Mouse (Mus musculus) hindbrain, embryonic 13.5 days (tissue): ENCODE measurements around the gene Cygb. TPM values are rescaled to one million over a fixed set of nuclear protein-coding genes. Genes with fewer than 3 reads are reported as not detected.
A peak's percentile ranks its signal among the peaks of the same experiment; 100 is the strongest.
"Not testable (repeated sequence)": the region's sequence is repeated elsewhere in the genome, so short reads cannot be mapped to it uniquely, and the experiment has no call there.

Experiments
- ATAC-seq: fragments of 200-750 bp; cut with Nextera tagmentation; 2 replicates; pipeline ENCODE4 v1.8.0; 2017; ENCODE audit warnings: moderate TSS enrichment; ENCODE audit not compliant: low FRiP score
- H3K27ac ChIP-seq: fragments of 300-500 bp; sonication (generic); 2 replicates; pipeline ENCODE4 v1.5.1; 2015; ENCODE audit warnings: inconsistent platforms, mild to moderate bottlenecking, moderate library complexity
- H3K27me3 ChIP-seq: fragments of 300-500 bp; sonication (generic); 2 replicates; pipeline ENCODE4 v1.6.1; 2015; ENCODE audit warnings: mild to moderate bottlenecking, inconsistent platforms
- H3K36me3 ChIP-seq: fragments of 300-500 bp; sonication (generic); 2 replicates; pipeline ENCODE4 v1.6.1; 2015; ENCODE audit warnings: mild to moderate bottlenecking, inconsistent platforms
- H3K4me1 ChIP-seq: fragments of 300-500 bp; sonication (generic); replicated peaks from 2 replicates; pipeline ENCODE4 v1.6.1; 2015; ENCODE audit warnings: inconsistent platforms
- H3K4me2 ChIP-seq: fragments of 300-500 bp; sonication (generic); 2 replicates; pipeline ENCODE4 v1.6.1; 2015; ENCODE audit warnings: inconsistent platforms, mild to moderate bottlenecking, moderate library complexity
- H3K4me3 ChIP-seq: fragments of 300-500 bp; sonication (generic); 2 replicates; pipeline ENCODE4 v1.5.1; 2015; ENCODE audit warnings: mild to moderate bottlenecking, inconsistent platforms
- H3K9ac ChIP-seq: fragments of 300-500 bp; sonication (generic); 2 replicates; pipeline ENCODE4 v1.6.1; 2015; ENCODE audit warnings: mild to moderate bottlenecking, inconsistent platforms
- H3K9me3 ChIP-seq: fragments of 300-500 bp; sonication (generic); 2 replicates; pipeline ENCODE4 v1.6.1; 2016; ENCODE audit warnings: inconsistent platforms
- WGBS: fragments of 180-500 bp; shearing (Covaris S2); methylation state at CpG from one replicate; pipeline ENCODE4 v1.1.7; 2015; 5-methylcytosine and 5-hydroxymethylcytosine counted together
- polyA plus RNA-seq: library from polyadenylated mRNA; unstranded; fragments of >200 nt; fragmentation: Nextera tagmentation; extraction: Ambion mirVana; gene quantifications from 2 replicates; pipeline ENCODE4 v1.2.1, GENCODE M21; 2015

The Cygb gene
- polyA plus RNA-seq, 1 experiment from 2014 or later: 18.1 TPM

GRCm38 (mm10) chr11:116642681-116643578, 11.2 kb downstream of the Cygb start:
- peak; percentile 71 for ATAC-seq

GRCm38 (mm10) chr11:116641731-116642130, 12.4 kb downstream of the Cygb start:
- Histone ChIP-seq H3K27me3 (peaks cover 3% of the 10 kb centered on the region; the same call in 1 of the 2 replicates), H3K4me2 (no peak overlapping the region), H3K36me3 (no peaks in the 10 kb centered on the region), H3K9me3 (no peaks in the 10 kb centered on the region), H3K4me1 (peaks cover 15% of the 10 kb centered on the region), H3K9ac (no peak overlapping the region), H3K4me3 (no peak overlapping the region), H3K27ac (no peak overlapping the region)
- no peak for ATAC-seq
- WGBS: 73% methylated on average over 3 of the region's 3 CpGs

More at GRCm38 (mm10) chr11:116642681-116643578, 11.2 kb downstream of the Cygb start:
- Histone ChIP-seq H3K9ac (peak overlapping the region; percentile 31), H3K27ac (peak overlapping the region; percentile 31; the same call in 1 of the 2 replicates), H3K9me3 (no peaks in the 10 kb centered on the region), H3K4me2 (peak overlapping the region; percentile 48), H3K27me3 (peaks cover 3% of the 10 kb centered on the region), H3K36me3 (no peaks in the 10 kb centered on the region), H3K4me1 (peaks cover 18% of the 10 kb centered on the region), H3K4me3 (peak overlapping the region; percentile 14)
- WGBS: 38% methylated on average over 14 of the region's 14 CpGs

- Histone ChIP-seq H3K27me3 (peaks cover 3% of the 10 kb centered on the region; the same call in 1 of the 2 replicates), H3K4me3 (no peak overlapping the region), H3K4me1 (peaks cover 15% of the 10 kb centered on the region), H3K36me3 (no peaks in the 10 kb centered on the region), H3K27ac (no peak overlapping the region), H3K4me2 (no peak overlapping the region), H3K9ac (no peak overlapping the region), H3K9me3 (no peaks in the 10 kb centered on the region)
- WGBS: 51% methylated on average over 5 of the region's 5 CpGs
- no peak for ATAC-seq
These were observed 12.9 kb downstream of the Cygb start for GRCm38 (mm10) chr11:116641168-116641567.

GRCm38 (mm10) chr11:116636607-116637006, 17.5 kb downstream of the Cygb start:
- WGBS: 69% methylated on average over 8 of the region's 8 CpGs
- H3K4me1 ChIP-seq, H3K36me3 ChIP-seq, H3K27me3 ChIP-seq, H3K9ac ChIP-seq, H3K4me2 ChIP-seq, H3K4me3 ChIP-seq, H3K9me3 ChIP-seq, H3K27ac ChIP-seq, ATAC-seq: not testable (repeated sequence)

GRCm38 (mm10) chr11:116632962-116633361, 21.2 kb downstream of the Cygb start:
- WGBS: 82% methylated on average over 10 of the region's 10 CpGs
- Histone ChIP-seq H3K4me3 (no peak overlapping the region), H3K4me1 (no peaks in the 10 kb centered on the region)

GRCm38 (mm10) chr11:116630171-116630965, 23.7 kb downstream of the Cygb start:
- no peaks in the 10 kb centered on the region for H3K9me3 ChIP-seq
- no peak for ATAC-seq
- H3K27me3 ChIP-seq: peaks cover 2% of the 10 kb centered on the region
- no peak overlapping the region for H3K4me2 ChIP-seq
- no peaks in the 10 kb centered on the region for H3K4me1 ChIP-seq
- WGBS: 60% methylated on average over 12 of the region's 12 CpGs
- H3K9ac ChIP-seq: peak overlapping the region; percentile 8; the same call in 1 of the 2 replicates
- H3K36me3 ChIP-seq: no peaks in the 10 kb centered on the region
- H3K27ac ChIP-seq: no peak overlapping the region
- no peak overlapping the region for H3K4me3 ChIP-seq

More at GRCm38 (mm10) chr11:116632962-116633361, 21.2 kb downstream of the Cygb start:
- Histone ChIP-seq H3K9me3 (no peaks in the 10 kb centered on the region), H3K27me3 (no peaks in the 10 kb centered on the region), H3K36me3 (no peaks in the 10 kb centered on the region), H3K9ac (no peak overlapping the region), H3K4me2 (no peak overlapping the region), H3K27ac (no peak overlapping the region)
- ATAC-seq: no peak

GRCm38 (mm10) chr11:116629472-116629871, 24.6 kb downstream of the Cygb start:
- Histone ChIP-seq H3K4me3 (no peak overlapping the region), H3K4me1 (peaks cover 3% of the 10 kb centered on the region; the same call in 1 of the 2 replicates), H3K4me2 (no peak overlapping the region), H3K9ac (no peak overlapping the region), H3K27ac (no peak overlapping the region), H3K36me3 (no peaks in the 10 kb centered on the region), H3K9me3 (no peaks in the 10 kb centered on the region), H3K27me3 (peaks cover 11% of the 10 kb centered on the region)
- no peak for ATAC-seq
- WGBS: 86% methylated on average over 6 of the region's 6 CpGs

- H3K4me1 ChIP-seq: peaks cover 11% of the 10 kb centered on the region
- H3K9me3 ChIP-seq: no peaks in the 10 kb centered on the region
- no peaks in the 10 kb centered on the region for H3K36me3 ChIP-seq
- peak; percentile 61; the same call in 1 of the 2 replicates for ATAC-seq
- H3K27ac ChIP-seq: 0 out of 2 replicates have a peak overlapping the region, but pooled peaks have one; percentile 8
- H3K4me3 ChIP-seq: no peak overlapping the region
- H3K4me2 ChIP-seq: no peak overlapping the region
- peaks cover 19% of the 10 kb centered on the region for H3K27me3 ChIP-seq
- WGBS: 58% methylated on average over 9 of the region's 9 CpGs
- no peak overlapping the region for H3K9ac ChIP-seq
These were observed 25.4 kb downstream of the Cygb start for GRCm38 (mm10) chr11:116628712-116629111.

GRCm38 (mm10) chr11:116627072-116628020, 26.8 kb downstream of the Cygb start:
- Histone ChIP-seq H3K4me3 (no peak overlapping the region), H3K4me1 (peaks cover 15% of the 10 kb centered on the region), H3K27me3 (peaks cover 32% of the 10 kb centered on the region), H3K9me3 (no peaks in the 10 kb centered on the region), H3K9ac (no peak overlapping the region), H3K27ac (no peak overlapping the region), H3K4me2 (no peak overlapping the region), H3K36me3 (no peaks in the 10 kb centered on the region)
- 38% methylated on average over 10 of the region's 10 CpGs for WGBS
- ATAC-seq: no peak

GRCm38 (mm10) chr11:116626299-116627071, 27.6 kb downstream of the Cygb start, which contains the start of gene Rhbdf2:
Gene Rhbdf2, minus strand, starts transcription at chr11:116627019.
- H3K9ac ChIP-seq: no peak within 1 kb of the TSS
- H3K4me3 ChIP-seq: no peak within 1 kb of the TSS
- H3K9me3 ChIP-seq: no peaks in the 10 kb centered on the region
- peaks cover 40% of the 10 kb centered on the region for H3K27me3 ChIP-seq
- no peak for ATAC-seq
- peaks cover 21% of the 10 kb centered on the region for H3K4me1 ChIP-seq
- WGBS: 69% methylated on average over 10 of the region's 10 CpGs
- no peaks in the 10 kb centered on the region for H3K36me3 ChIP-seq
- H3K27ac ChIP-seq: no peak within 1 kb of the TSS
- no peak within 1 kb of the TSS for H3K4me2 ChIP-seq
